13 mouse cellular contexts compared by ENCODE assay signal in genomic region chr1:172510421-172510972, GRCm38 (mm10). TPM values are rescaled to one million over a fixed set of nuclear protein-coding genes. Genes with fewer than 3 reads are reported as not detected.
A peak's percentile ranks its signal among the peaks of the same experiment; 100 is the strongest.
DNase-seq lines count a peak whose midpoint lies in the region; ATAC-seq lines count a peak whose summit lies in the region.
"Had no signal": no experiment of that assay in that cellular context is flagged by ENCODE, and none has a peak within 500 bp of the region (broad histone marks: within the 10 kb centered on the region; RNA-seq: fewer than 3 reads in every experiment).

No protein-coding gene starts in this region.

- peak overlapping the region; percentile 33 for H3K4me2 ChIP-seq in kidney, embryonic 16.5 days (replicated peaks; ENCODE audit: low read depth, low read length)
- peak overlapping the region; percentile 43 for H3K4me2 ChIP-seq in lung, embryonic 16.5 days (ENCODE audit: low read depth, low read length)

- H3K36me3 ChIP-seq in embryonic facial prominence, embryonic 10.5 days (replicated peaks) = peaks cover 9% of the 10 kb centered on the region; the same call in 1 of the 2 replicates
- H3K36me3 ChIP-seq in kidney, embryonic 16.5 days (ENCODE audit: insufficient read depth, low read length) = peaks cover 24% of the 10 kb centered on the region
- peaks cover 30% of the 10 kb centered on the region for H3K36me3 ChIP-seq in lung, embryonic 16.5 days (ENCODE audit: control insufficient read depth, insufficient read depth, low read length)

- peak; percentile 95 for DNase-seq in heart, adult 11 months
- no peak for DNase-seq in heart, postnatal 25 days (ENCODE audit: low spot score)
- DNase-seq in embryonic facial prominence, embryonic 10.5 days (ENCODE audit: low spot score) = peak; percentile 40
- DNase-seq in testis, postnatal 14 days (ENCODE audit: low spot score) = no peak
- DNase-seq in layer of hippocampus, postnatal 36 days = no peak
- no peak for DNase-seq in cerebellum, adult 18-20 months
- DNase-seq: cerebellum, adult 11 months; spleen, adult 18-20 months had no signal

- 0 out of 2 replicates have a peak, but pooled peaks cover 3% of the 10 kb centered on the region for H3K27me3 ChIP-seq in embryonic facial prominence, embryonic 10.5 days (replicated peaks; ENCODE audit: low read depth, poor library complexity, severe bottlenecking)
- no peaks in the 10 kb centered on the region for H3K27me3 ChIP-seq in kidney, embryonic 16.5 days (ENCODE audit: insufficient read depth, low read length)
- no peaks in the 10 kb centered on the region for H3K27me3 ChIP-seq in lung, embryonic 16.5 days (ENCODE audit: control insufficient read depth, insufficient read depth, low read depth, low read length)

- intact Hi-C loops in heart, postnatal 25 days (cut with DNase I) = no loop called here

- 24% methylated on average over 13 of the region's 13 CpGs for WGBS in embryonic facial prominence, embryonic 10.5 days
- 20% methylated on average over 13 of the region's 13 CpGs for WGBS in kidney, embryonic 16.5 days
- 29% methylated on average over 13 of the region's 13 CpGs for WGBS in lung, embryonic 16.5 days

- H3K9ac ChIP-seq in kidney, embryonic 16.5 days (replicated peaks; ENCODE audit: low read length) = no peak overlapping the region; the same call in 1 of the 2 replicates
- H3K9ac ChIP-seq in lung, embryonic 16.5 days (ENCODE audit: low read length) = peak overlapping the region; percentile 42

- H3K4me1 ChIP-seq in embryonic facial prominence, embryonic 10.5 days = peaks cover 39% of the 10 kb centered on the region
- peaks cover 32% of the 10 kb centered on the region for H3K4me1 ChIP-seq in kidney, embryonic 16.5 days (ENCODE audit: insufficient read depth, low read length)
- H3K4me1 ChIP-seq in lung, embryonic 16.5 days (replicated peaks; ENCODE audit: control insufficient read depth, insufficient read depth, low read length) = peaks cover 49% of the 10 kb centered on the region

- H3K9me3 ChIP-seq in embryonic facial prominence, embryonic 10.5 days = no peaks in the 10 kb centered on the region
- no peaks in the 10 kb centered on the region for H3K9me3 ChIP-seq in kidney, embryonic 16.5 days (ENCODE audit: low read length)
- no peaks in the 10 kb centered on the region for H3K9me3 ChIP-seq in lung, embryonic 16.5 days (ENCODE audit: control insufficient read depth, low read length)

- H3K4me3 ChIP-seq in embryonic facial prominence, embryonic 10.5 days = peak overlapping the region; percentile 30
- peak overlapping the region; percentile 12; the same call in 1 of the 2 replicates for H3K4me3 ChIP-seq in kidney, embryonic 16.5 days (ENCODE audit: low read length)
- no peak overlapping the region for H3K4me3 ChIP-seq in lung, embryonic 16.5 days (ENCODE audit: low read length)

- ATAC-seq in kidney, embryonic 16.5 days (ENCODE audit: low FRiP score, low TSS enrichment) = peak; percentile 46
- ATAC-seq in lung, embryonic 16.5 days (ENCODE audit: low read depth) = peak; percentile 29
- ATAC-seq: forebrain, embryonic 16.5 days; inflammation-experienced regulatory T-cells, adult 6 months had no signal

- peak overlapping the region; percentile 40 for H3K27ac ChIP-seq in embryonic facial prominence, embryonic 10.5 days (replicated peaks)
- peak overlapping the region; percentile 14; the same call in 1 of the 2 replicates for H3K27ac ChIP-seq in kidney, embryonic 16.5 days (ENCODE audit: low read length)
- H3K27ac ChIP-seq in lung, embryonic 16.5 days (ENCODE audit: low read length) = peak overlapping the region; percentile 91
- H3K27ac ChIP-seq: macrophage had no signal

RNA-seq across cellular contexts. Expression of gene Cfap45, which starts 10.1 kb away (rescaled TPM):
- under 1 TPM; 0.34 to 0.39 TPM for total RNA-seq in heart, postnatal 25 days (2021)
- polyA plus RNA-seq in embryonic facial prominence, embryonic 10.5 days (2016; fragmentation: Nextera tagmentation; extraction: Ambion mirVana) = 1.3 TPM in 2 replicates
- 1.9 and 2.5 TPM in 2 replicates for polyA plus RNA-seq in kidney, embryonic 16.5 days (2015; fragmentation: Nextera tagmentation; extraction: Ambion mirVana)
- 15.4 and 19.2 TPM in 2 replicates for polyA plus RNA-seq in lung, embryonic 16.5 days (2015; fragmentation: Nextera tagmentation; extraction: Ambion mirVana)
- 1 to 10 TPM; 4.0 to 5.5 TPM for total RNA-seq in layer of hippocampus, postnatal 36 days (2021)

RNA-seq across cellular contexts. Expression of gene Tagln2, which starts 10.7 kb away (rescaled TPM):
- total RNA-seq in heart, postnatal 25 days (2021) = 10 to 100 TPM; 75.4 to 87.9 TPM
- 75.1 and 82.5 TPM in 2 replicates for polyA plus RNA-seq in embryonic facial prominence, embryonic 10.5 days (2016; fragmentation: Nextera tagmentation; extraction: Ambion mirVana)
- polyA plus RNA-seq in kidney, embryonic 16.5 days (2015; fragmentation: Nextera tagmentation; extraction: Ambion mirVana) = 280 and 282 TPM in 2 replicates
- polyA plus RNA-seq in lung, embryonic 16.5 days (2015; fragmentation: Nextera tagmentation; extraction: Ambion mirVana) = 662 and 695 TPM in 2 replicates
- total RNA-seq in layer of hippocampus, postnatal 36 days (2021) = 1 to 10 TPM; 8.7 to 9.2 TPM

RNA-seq across cellular contexts. Expression of gene Igsf9, which starts 28.9 kb away (rescaled TPM):
- under 1 TPM; 0.25 to 0.55 TPM for total RNA-seq in heart, postnatal 25 days (2021)
- 92.8 and 95.9 TPM in 2 replicates for polyA plus RNA-seq in embryonic facial prominence, embryonic 10.5 days (2016; fragmentation: Nextera tagmentation; extraction: Ambion mirVana)
- 45.7 and 58.1 TPM in 2 replicates for polyA plus RNA-seq in kidney, embryonic 16.5 days (2015; fragmentation: Nextera tagmentation; extraction: Ambion mirVana)
- polyA plus RNA-seq in lung, embryonic 16.5 days (2015; fragmentation: Nextera tagmentation; extraction: Ambion mirVana) = 17.4 and 20.4 TPM in 2 replicates
- 10 to 100 TPM in 1 of 2 experiments, 1 to 10 TPM in 1; 8.0 to 10.7 TPM for total RNA-seq in layer of hippocampus, postnatal 36 days (2021)

RNA-seq across cellular contexts. Expression of gene Slamf9, which starts 35.3 kb away (rescaled TPM):
- total RNA-seq in heart, postnatal 25 days (2021) = 1 to 10 TPM; 1.3 TPM
- not detected in 2 replicates for polyA plus RNA-seq in embryonic facial prominence, embryonic 10.5 days (2016; fragmentation: Nextera tagmentation; extraction: Ambion mirVana)
- polyA plus RNA-seq in kidney, embryonic 16.5 days (2015; fragmentation: Nextera tagmentation; extraction: Ambion mirVana) = 1.0 and 1.7 TPM in 2 replicates
- 0.57 and 0.64 TPM in 2 replicates for polyA plus RNA-seq in lung, embryonic 16.5 days (2015; fragmentation: Nextera tagmentation; extraction: Ambion mirVana)
- total RNA-seq in layer of hippocampus, postnatal 36 days (2021) = under 1 TPM in 1 of 2 experiments, not detected in 1; 0.28 TPM
- polyA plus RNA-seq: forebrain, embryonic 16.5 days had no signal

RNA-seq across cellular contexts. Expression of gene Vsig8, which starts 45.2 kb away (rescaled TPM):
- not detected for total RNA-seq in heart, postnatal 25 days (2021)
- polyA plus RNA-seq in embryonic facial prominence, embryonic 10.5 days (2016; fragmentation: Nextera tagmentation; extraction: Ambion mirVana) = 0.12 TPM in 1 of 2 replicates, not detected in the other
- polyA plus RNA-seq in kidney, embryonic 16.5 days (2015; fragmentation: Nextera tagmentation; extraction: Ambion mirVana) = 0.34 and 0.68 TPM in 2 replicates
- 0.11 and 0.34 TPM in 2 replicates for polyA plus RNA-seq in lung, embryonic 16.5 days (2015; fragmentation: Nextera tagmentation; extraction: Ambion mirVana)
- total RNA-seq in layer of hippocampus, postnatal 36 days (2021) = under 1 TPM; 0.25 to 0.67 TPM
- polyA plus RNA-seq: inflammation-experienced regulatory T-cells, adult 6 months had no signal

Comparison
In these comparisons a context has a peak if more than half of its experiments do, and no peak if none do; other contexts are left out.
1. DNase-seq: peak in heart, adult 11 months (single experiment) and embryonic facial prominence, embryonic 10.5 days (single experiment); none in heart, postnatal 25 days (single experiment), testis, postnatal 14 days (single experiment), layer of hippocampus, postnatal 36 days (0 of 2) and cerebellum, adult 18-20 months (0 of 2).
2. H3K27ac ChIP-seq: peak in every context shown above with its lines; median percentile 91 in lung, embryonic 16.5 days; 40 in embryonic facial prominence, embryonic 10.5 days; 14 in kidney, embryonic 16.5 days.